Comparison of ENCODE assay signal across 23 mouse cellular contexts in genomic region chr7:130130226-130130625, GRCm38 (mm10).
DNase-seq lines count a peak whose midpoint lies in the region; ATAC-seq and TF ChIP-seq lines count a peak whose summit lies in the region.
"Had no signal": no experiment of that assay in that cellular context is flagged by ENCODE, and none has a peak within 500 bp of the region (broad histone marks: within the 10 kb centered on the region; RNA-seq: fewer than 3 reads in every experiment).

No protein-coding gene starts in this region.

- intact Hi-C loops in gastrocnemius, adult 2 months (cut with DNase I), result no loop called here

- no peak overlapping the region for H3K27ac ChIP-seq in embryonic facial prominence, embryonic 15.5 days (replicated peaks)
- H3K27ac ChIP-seq in embryonic facial prominence, embryonic 10.5 days (replicated peaks), result no peak overlapping the region
- H3K27ac ChIP-seq in layer of hippocampus, adult 2 months, result peak overlapping the region; percentile 32; the same call in 1 of the 2 replicates
- H3K27ac ChIP-seq in gastrocnemius, adult 2 months, result no peak overlapping the region
- H3K27ac ChIP-seq: kidney, embryonic 15.5 days; left cerebral cortex, adult 2 months; limb, embryonic 10.5 days; macrophage; midbrain, embryonic 10.5 days had no signal

- no peaks in the 10 kb centered on the region for H3K36me3 ChIP-seq in embryonic facial prominence, embryonic 15.5 days
- H3K36me3 ChIP-seq in embryonic facial prominence, embryonic 10.5 days (replicated peaks), result no peaks in the 10 kb centered on the region
- H3K36me3 ChIP-seq: heart, embryonic 12.5 days; kidney, embryonic 15.5 days; limb, embryonic 10.5 days; midbrain, embryonic 10.5 days had no signal

- H3K27me3 ChIP-seq in embryonic facial prominence, embryonic 15.5 days, result no peaks in the 10 kb centered on the region
- H3K27me3 ChIP-seq in embryonic facial prominence, embryonic 10.5 days (replicated peaks; ENCODE audit: low read depth, poor library complexity, severe bottlenecking), result no peaks in the 10 kb centered on the region
- H3K27me3 ChIP-seq: heart, embryonic 12.5 days; kidney, embryonic 15.5 days had no signal

- H3K4me3 ChIP-seq in embryonic facial prominence, embryonic 15.5 days (replicated peaks), result no peak overlapping the region
- no peak overlapping the region for H3K4me3 ChIP-seq in embryonic facial prominence, embryonic 10.5 days
- H3K4me3 ChIP-seq in layer of hippocampus, adult 2 months, result no peak overlapping the region
- H3K4me3 ChIP-seq in gastrocnemius, adult 2 months, result no peak overlapping the region
- H3K4me3 ChIP-seq: heart, embryonic 12.5 days; kidney, embryonic 15.5 days; left cerebral cortex, adult 2 months; limb, embryonic 10.5 days; midbrain, embryonic 10.5 days had no signal

- peaks cover 23% of the 10 kb centered on the region for H3K4me1 ChIP-seq in embryonic facial prominence, embryonic 15.5 days
- peaks cover 21% of the 10 kb centered on the region for H3K4me1 ChIP-seq in embryonic facial prominence, embryonic 10.5 days

- H3K4me2 ChIP-seq in embryonic facial prominence, embryonic 15.5 days (replicated peaks), result 0 out of 2 replicates have a peak overlapping the region, but pooled peaks have one; percentile 8
- H3K4me2 ChIP-seq: heart, embryonic 12.5 days had no signal

- WGBS in embryonic facial prominence, embryonic 15.5 days, result 76% methylated on average over 5 of the region's 5 CpGs
- WGBS in embryonic facial prominence, embryonic 10.5 days, result 86% methylated on average over 5 of the region's 5 CpGs

- H3K9me3 ChIP-seq in embryonic facial prominence, embryonic 15.5 days (replicated peaks), result no peaks in the 10 kb centered on the region
- no peaks in the 10 kb centered on the region for H3K9me3 ChIP-seq in embryonic facial prominence, embryonic 10.5 days
- H3K9me3 ChIP-seq: heart, embryonic 12.5 days; kidney, embryonic 15.5 days; limb, embryonic 10.5 days; midbrain, embryonic 10.5 days had no signal

- ATAC-seq in embryonic facial prominence, embryonic 15.5 days (ENCODE audit: insufficient number of reproducible peaks, low FRiP score, low TSS enrichment, low read depth), result no peak
- ATAC-seq: intestine, postnatal 0 days had no signal

- no peak for TF ChIP-seq CTCF in layer of hippocampus, adult 2 months (conservative IDR thresholded peaks at IDR 0.05)
- no peak for TF ChIP-seq CTCF in gastrocnemius, adult 2 months (IDR thresholded peaks at IDR 0.05)

- DNase-seq in embryonic facial prominence, embryonic 10.5 days (ENCODE audit: low spot score), result no peak
- no peak for DNase-seq in layer of hippocampus, adult 2 months (ENCODE audit: low spot score in 2 of 2)
- no peak for DNase-seq in layer of hippocampus, postnatal 10 days (ENCODE audit: low spot score in 2 of 2)
- peak; percentile 5 for DNase-seq in cerebellum, adult 8-10 months
- DNase-seq in cerebellum, postnatal 36 days, result peak; percentile 7 to 8
- DNase-seq in gastrocnemius, adult 2 months, result no peak
- no peak for DNase-seq in spleen, adult 18-20 months
- DNase-seq: adrenal gland, postnatal 10 days; embryo, embryonic 11 days; gastrocnemius, postnatal 10 days; heart, postnatal 10 days; kidney, postnatal 36 days; liver; thymus, adult 18-20 months; thymus, postnatal 36 days had no signal

- H3K9ac ChIP-seq in embryonic facial prominence, embryonic 15.5 days, result no peak overlapping the region
- H3K9ac ChIP-seq: heart, embryonic 12.5 days; kidney, embryonic 15.5 days had no signal

Comparison
In these comparisons a context has a peak if more than half of its experiments do, and no peak if none do; other contexts are left out.
1. DNase-seq: peak in cerebellum, adult 8-10 months (single experiment) and cerebellum, postnatal 36 days (2 of 2); none in embryonic facial prominence, embryonic 10.5 days (single experiment), layer of hippocampus, adult 2 months (0 of 2), layer of hippocampus, postnatal 10 days (0 of 2), gastrocnemius, adult 2 months (single experiment) and spleen, adult 18-20 months (0 of 2).